Mouse (Mus musculus) mesoderm, embryonic 11.5 days (tissue): ENCODE measurements around the gene Als2cr12.
"Not testable (repeated sequence)": the region's sequence is repeated elsewhere in the genome, so short reads cannot be mapped to it uniquely, and the experiment has no call there.

ENCODE experiments used
- DNase-seq: peaks from one replicate; pipeline ENCODE4 v3.0.0-alpha.2; 2012; ENCODE audit warnings: low read depth, low spot score

Als2cr12 gene

DNA sequence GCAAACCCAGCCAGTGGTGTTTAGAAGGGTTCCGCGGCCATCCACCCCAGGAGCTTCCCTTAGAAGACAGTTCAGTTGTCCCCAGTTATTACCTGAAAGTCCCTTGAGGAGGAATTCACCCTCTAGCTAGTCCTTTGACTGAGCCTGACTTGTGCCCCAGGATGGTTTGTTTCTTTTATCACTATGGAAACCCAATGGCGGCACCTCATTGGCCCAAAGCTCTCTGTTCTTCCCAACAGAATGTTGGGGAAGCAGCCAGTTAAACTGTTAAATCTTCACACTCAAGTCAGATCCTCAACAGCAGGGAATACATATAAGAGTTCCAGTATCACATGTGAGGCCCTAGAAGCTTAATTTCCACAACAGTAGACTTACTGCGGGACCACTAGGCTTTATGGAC lies at the start of gene Als2cr12:
Gene Als2cr12, minus strand, starts transcription at position 180 of the 400 bp plus-strand sequence.
- not testable (repeated sequence) for DNase-seq

DNA sequence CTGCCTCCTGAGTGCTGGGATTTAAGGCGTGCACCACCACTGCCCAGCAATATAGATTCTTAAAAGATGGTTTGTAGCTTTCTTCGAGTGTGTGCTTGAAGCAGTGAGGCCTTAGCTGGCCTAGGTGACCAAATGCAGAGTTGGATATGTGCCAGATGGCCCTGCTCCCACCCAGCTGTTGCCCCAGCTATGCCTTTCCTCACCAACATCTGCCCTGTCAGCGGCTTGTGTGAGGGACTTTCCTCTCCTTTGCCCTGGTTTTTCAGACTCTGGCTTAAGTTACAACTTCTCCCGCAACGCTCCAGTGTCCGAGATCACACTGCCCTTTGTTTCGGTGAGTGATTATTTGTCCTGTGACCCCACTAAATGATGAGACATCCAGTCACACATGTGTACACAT lies 48.9 kb upstream of the Als2cr12 start:
- DNase-seq, result no peak

DNA sequence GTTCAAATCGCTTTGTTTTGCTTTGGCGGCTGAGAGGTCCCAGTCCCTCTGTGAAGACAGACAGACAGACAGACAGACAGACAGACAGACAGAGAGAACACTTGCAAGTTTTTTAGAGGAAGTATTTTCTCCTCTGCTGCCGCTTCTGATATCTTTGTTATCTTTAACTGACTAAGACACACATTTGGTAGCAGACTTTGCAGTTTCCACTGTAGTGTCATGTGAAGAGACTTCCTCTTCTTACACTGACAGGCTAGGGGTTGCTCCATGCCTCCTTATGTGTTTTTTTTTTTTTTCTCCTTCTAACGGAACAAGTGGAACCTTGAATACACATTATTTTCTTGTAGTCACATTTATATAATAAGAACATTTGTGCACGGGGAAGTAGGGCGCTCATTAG lies 47.5 kb upstream of the Als2cr12 start:
- DNase-seq, result no peak

DNA sequence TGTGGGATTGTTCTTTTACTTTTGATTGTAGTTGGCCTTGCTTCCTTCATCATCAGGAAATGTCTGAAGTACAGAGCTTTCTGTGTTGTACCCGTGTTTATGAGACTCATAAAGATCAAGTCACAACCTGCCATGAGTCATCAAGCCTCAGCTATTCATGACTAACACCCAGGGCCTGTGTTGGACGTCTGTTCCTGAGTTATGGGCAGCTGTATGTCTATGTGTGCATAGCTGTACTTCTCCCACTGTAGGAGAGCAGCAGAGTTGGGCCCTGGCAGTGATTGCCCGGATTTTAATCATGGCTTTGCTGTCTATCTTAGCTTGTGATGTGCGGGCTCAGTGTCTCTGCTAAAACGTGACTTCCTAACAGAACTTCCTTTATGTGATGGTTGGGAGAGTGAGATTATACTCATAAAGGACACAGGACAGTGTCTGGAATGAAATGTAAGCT lies 46.8 kb upstream of the Als2cr12 start:
- DNase-seq, result no peak

DNA sequence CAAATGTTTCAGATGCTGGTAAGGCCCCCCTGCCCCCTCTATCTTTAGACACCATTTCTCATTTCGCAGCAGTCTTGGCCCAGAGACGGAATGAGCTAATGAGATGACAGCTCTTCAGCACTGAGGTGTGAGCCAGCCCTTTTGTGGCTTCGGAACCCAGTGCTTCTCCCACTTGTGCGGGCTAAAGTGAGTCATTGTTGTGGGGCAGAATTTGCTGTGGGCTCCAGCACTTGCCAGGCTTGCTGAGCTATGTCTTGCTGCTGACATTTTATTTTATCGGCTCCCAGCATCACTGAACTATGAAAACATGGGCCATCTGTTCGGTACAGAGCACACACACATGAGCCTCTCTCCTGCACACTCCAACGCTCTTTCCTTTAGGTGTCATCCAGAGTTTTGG lies 43.7 kb upstream of the Als2cr12 start:
- no peak for DNase-seq

DNA sequence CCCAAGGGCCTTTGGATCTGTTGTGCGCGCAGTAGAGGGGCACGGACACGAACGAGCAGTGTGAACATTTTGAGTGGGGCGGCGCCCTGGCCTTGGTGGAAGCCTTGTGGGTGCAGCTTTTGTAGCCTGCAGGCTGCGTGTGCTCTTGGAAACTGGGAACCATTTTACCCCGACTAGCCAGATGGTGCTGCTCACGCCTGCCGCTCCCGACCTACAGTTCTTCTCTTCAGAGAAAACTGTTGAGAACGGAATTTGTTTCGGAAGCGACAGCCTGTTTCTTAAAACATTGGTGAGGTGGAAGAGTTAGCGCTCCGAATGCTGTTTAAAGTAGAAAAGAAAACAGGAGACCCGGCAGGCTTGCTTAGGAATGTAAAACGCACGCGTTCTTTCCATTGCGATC lies 41.2 kb upstream of the Als2cr12 start:
- no peak for DNase-seq

DNA sequence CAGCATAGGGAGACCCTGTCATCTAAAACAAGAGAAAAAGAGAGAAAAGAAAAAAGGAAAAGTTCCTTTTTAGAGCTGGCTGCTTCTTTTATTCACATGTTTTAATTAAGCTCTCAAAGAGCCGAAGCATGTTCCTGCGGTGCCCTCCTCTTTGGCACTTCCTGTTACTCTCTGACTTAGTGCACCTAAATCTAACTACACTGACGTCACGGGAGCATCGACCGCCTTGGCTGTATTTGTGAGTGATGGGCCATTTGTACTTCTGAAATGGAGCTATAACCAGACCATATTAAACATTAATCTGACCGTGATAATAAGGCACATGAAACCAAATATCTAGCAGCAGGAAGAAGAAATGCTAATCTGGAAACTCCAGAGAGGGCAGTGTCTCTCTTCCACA lies 40.2 kb upstream of the Als2cr12 start:
- DNase-seq, result no peak

DNA sequence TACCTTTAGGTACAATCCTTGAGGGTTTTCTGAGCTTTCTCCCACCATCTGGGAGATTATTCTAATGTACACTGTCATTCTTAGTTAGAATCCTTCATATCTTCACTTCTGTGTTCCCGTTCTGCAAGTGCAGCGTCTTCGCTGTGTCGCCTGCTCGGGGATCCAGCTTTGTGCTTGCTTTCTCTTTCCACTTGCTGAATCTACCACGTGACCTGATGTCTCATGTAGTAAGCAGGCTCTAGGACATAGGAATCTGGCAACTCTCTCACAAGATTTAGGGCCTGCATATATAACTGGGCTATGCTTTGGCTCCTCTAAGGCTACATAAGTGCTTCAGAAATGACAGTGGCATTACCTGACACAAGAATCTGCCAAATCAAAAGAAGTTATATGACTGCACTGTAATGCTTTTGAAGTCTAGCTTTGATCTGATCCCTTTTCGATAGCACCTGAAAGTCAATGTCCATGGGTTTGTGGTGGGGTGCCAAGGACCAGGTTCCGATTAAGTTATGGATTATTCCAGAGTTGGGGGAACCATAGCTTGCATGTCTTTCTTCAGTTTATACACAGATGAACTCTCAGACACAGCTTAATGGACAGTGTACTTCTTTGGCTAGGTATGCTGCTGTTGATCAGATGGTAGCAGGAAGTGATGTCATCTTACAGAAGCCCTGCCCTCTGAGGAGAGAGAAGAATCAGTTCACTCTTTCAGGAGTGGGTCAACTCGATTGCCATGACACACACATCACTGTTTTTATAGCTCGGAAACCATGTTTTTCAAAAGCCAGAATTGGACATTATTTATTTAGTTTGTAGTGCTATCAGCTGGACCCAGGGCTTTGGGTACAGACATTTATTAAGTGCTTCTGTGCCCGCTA lies 38.5 kb upstream of the Als2cr12 start:
- no peak for DNase-seq

DNA sequence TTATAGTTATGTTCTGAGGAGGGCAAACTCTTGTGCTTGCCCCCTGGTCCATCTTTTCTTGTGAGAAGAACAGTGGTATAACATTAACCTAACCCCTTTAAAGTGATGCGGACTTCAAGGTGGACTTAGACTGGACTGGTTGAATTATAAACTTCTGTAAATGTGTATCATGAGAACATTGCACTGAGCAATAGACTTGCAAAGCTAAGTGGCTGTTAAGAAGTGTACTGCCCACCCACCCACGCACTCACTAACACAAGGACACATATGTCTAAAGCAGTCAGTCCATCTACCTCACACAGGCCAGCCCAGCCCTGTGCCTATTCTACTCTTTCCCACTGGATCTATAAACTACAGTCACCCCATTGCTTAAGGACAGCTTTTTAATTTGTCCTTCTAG lies 37.8 kb upstream of the Als2cr12 start:
- DNase-seq, result no peak

DNA sequence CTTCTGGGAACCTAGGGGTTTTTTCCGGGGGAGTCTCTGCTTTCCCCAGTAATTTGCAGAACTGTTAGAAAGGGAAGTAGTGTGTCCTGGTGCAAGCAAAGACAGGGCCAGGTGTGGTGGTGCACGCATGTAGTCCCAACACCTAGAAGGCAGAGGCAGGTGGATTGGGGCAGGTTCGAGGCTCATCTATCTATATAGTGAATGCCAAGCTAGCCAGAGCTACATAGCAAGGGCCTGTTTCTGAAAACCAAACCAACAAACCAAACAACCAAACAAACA lies 32.7 kb upstream of the Als2cr12 start:
- DNase-seq, result no peak

DNA sequence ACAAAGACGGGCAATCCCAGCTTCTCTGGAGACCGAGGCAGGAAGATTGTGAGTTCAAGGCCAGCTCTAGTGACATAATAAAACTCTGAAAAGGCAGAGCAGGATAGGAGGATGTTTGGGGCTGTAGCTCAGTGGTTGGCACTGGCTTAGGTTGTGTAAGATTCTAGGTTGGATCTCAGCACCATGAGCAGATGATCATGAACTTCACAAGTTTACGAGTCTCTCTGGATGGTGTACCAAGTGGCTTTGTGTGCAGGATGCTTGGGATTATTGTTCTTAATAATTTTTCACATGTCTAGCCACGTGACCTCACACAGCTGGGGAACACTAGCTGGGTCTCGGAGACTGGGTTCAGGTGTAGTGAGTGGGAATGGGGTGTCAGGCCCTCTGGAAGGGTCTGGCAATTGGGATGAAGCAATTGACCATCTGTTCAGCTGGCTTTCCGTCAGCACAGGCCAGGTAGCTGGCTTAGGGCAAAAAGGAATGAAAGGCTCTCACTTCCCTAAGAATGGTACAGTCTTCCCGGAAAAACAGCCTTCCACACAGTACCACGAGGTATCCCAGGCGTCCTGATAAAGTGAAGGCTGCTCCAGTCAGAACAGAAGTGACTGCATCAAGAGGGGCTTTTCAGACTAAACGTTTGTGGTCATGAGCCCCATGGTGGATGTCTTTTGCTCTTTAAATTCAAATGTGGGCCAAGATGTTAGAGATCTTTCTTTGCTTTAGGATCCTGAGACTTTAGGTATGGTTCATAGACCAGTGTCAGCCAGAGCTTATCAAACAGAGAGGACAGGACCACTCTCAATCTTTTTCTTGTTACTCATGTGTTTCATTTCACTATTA lies 32.2 kb upstream of the Als2cr12 start:
- no peak for DNase-seq

DNA sequence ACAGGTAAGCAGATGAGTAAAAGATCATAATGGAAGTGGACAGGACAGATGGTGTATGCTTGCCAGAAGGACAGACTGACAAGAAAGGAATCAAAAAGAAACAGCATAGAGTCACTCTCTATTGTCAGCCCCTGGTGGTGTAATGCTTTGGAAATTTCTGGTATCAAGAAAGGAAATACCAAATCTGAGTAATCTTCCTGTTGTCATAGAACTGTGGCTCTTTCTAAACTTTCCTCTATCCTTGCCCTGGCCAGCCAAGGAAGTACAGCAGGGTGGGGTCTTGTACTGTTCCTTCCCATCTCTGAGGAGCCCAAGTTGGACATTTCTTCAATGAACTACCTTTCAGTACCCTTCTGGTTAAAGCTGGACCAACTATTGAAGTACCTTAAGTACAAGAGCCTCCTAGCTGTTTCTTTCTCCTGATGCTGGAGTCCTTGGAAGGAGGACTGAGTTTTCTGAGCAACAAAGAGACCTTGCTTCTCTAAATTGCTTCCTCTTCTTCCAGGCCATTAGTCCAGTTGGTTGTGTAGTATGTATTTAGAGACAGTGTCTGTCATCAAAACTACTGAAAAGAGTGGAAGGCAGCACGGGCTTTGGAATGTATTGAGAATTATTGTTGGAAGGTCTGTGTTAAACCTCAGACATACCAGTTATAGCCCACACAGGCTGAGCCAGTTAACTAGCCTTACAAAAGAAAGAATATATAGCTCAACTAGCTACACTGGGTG lies 31.4 kb upstream of the Als2cr12 start:
- no peak for DNase-seq

DNA sequence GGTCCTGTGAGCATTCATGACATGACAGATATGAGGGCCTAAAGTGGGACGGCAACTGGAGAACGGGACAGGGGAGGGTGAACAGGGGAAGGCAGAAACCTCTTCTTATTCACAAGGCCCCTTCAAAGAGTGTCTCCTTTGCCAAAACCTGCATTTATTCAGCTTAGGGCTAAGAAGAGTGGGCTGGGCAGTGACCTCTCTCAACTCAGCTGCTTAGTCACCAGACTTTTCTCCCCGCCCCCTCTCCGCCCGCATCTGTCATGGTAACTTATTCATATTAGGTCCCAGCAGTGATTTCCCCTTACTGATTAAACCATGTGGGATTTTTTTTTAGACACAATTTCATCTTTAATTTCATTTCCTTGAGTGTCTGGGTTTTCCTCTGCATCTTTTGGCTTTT lies 30.0 kb upstream of the Als2cr12 start:
- no peak for DNase-seq

DNA sequence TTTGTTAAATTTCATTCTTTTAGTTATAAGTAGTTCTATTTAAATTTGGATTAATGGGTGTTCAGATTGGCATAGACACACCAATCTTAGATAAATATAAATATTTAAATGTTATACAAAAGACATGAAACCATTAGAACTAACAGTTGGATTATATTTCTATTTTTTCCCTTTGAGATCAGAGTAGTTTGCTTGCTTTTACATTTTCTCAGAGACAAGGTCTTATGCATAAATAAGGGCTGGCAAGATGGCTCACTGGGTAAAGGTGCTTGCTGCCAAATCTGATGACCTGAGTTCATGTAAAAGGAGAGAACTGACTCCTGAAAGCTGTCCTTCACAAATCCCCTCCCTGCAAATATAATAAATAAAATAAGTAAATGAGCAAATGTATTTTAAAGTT lies 29.3 kb upstream of the Als2cr12 start:
- DNase-seq, result no peak

DNA sequence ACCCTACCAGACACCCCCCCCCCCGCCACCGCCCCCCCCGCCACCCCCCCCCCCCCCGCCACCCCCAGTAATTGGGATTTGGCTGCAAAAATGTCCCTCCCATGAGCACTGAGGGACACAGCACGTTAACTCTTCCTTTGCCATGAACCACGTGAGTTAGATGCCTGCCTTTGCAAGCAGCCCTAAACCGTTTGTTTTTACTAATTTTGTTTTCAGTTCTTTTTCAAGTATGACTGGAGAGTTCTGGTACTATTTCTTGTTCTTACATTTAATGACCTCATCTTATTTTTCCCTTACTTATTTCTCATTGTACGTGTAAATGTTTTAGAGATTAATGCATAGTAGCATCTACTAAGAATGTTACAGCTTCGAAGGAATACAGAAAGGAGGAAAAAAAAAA lies 28.7 kb upstream of the Als2cr12 start:
- no peak for DNase-seq

DNA sequence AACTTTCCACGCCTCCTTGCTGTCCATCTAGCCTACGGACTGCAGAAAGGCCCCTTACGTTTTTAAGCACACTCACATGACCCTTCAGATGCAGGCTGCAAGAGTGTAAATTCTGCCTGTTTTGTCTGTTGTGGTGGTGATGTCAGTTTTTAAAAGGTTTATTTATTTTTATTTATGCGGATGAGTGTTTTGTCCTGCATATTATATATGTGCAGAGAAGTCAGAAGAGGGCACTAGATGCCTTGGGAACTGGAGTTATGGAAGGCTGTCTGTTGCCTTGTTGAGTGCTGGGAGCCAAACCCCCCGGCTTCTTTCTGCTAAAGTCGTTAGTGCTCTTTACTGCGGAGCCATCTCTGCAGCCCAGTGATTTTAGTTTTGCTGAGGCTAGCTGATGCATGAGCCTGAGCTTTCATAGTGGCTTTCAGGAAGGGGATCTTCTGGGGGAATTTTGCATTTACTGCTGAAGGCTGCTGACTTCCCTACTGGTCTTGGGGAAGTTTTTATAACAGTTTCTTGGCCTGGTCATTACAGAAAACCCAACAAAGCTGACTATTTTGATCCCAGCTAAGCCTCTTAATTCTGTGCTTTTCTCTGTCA lies 28.1 kb upstream of the Als2cr12 start:
- no peak for DNase-seq

DNA sequence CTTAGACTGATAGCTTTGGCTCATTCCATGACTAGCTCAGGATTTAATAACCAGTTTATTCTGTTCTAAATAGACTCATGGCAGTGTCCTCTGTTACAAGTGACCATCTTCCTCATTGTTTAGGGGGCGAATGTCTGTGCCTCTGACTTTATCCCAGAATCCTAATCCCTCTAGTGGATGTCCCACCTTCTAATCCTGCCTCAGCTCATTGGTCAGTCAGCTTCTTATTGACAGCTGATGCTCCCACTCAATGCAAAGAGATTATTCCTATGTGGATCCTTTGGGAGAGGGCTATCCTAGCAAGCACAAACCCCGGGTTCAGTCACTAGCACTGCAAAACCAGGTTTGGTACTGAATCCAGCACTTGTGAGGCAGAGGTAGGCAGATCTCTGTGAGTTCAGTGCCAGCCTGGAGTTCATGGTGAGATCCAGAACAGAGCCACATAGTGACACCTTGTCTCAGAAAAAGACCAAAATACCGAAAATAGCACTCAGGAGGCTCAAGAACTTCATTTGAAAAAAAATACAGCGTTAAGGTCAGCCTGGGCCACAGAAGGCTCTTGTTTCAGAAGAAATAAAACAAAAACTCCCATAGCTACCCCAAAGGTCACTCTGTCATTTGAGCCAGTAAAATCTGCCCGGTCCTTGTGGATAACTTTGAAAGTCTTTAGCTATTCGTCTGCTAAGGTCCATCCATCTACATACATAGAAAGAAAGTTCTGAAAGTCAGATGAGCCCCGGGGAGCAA lies 27.4 kb upstream of the Als2cr12 start:
- DNase-seq, result no peak

DNA sequence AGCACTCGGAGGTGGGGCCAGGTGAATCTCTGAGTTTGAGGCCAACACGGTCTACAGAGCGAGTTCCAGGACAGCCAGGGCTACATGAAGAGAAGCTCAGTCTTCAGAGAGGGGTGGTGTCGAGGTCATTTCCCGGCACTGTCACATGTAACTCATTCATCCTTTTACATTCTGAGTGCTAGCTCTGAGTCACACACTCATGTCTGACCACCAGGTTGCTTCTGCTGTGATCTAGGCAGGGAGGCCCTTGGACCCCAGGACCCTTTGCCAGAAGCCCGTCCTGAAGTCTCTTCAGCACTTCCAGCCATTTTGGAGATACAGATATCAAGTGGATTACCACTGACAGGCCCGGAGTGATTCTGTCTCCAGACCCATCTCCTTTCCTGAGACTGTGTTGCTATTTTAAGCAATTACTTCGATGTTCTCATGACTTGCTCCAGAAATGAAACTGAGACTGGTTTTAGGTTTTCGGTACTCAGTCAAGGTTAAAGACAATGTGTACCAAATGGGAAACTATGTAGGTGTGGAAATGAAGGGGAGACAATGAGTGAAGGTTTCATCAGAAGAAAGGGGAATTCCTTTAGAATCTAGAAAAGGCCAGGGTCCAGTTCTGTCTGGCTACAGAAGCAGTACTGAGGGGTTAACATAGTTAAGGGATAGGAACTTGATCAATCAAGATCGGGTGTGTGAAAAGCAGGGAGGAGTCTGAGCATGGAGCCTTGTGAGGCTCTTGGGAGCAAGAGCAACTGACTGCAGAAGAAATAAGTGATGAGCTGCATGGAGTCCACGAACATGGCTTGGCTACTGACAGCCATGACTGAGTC lies 26.5 kb upstream of the Als2cr12 start:
- no peak for DNase-seq

DNA sequence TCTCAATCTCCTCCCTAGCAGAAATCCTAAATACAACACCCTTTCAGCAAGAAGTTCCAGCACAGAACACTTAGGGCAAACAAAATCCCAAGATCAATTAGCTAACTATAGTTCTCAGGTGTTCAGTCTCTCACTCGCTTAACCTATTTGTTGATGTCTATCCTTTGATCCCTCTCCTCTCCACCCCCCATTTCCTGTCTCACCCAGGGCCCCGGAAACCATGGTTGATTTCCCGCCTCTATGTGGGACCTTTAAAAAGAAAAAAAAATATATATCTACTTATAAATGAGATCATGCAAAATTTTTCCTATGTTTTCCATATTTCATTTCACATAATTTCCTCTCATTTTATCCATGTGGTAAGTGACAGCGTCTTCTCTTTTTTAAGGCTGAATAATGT lies 25.2 kb upstream of the Als2cr12 start:
- no peak for DNase-seq

DNA sequence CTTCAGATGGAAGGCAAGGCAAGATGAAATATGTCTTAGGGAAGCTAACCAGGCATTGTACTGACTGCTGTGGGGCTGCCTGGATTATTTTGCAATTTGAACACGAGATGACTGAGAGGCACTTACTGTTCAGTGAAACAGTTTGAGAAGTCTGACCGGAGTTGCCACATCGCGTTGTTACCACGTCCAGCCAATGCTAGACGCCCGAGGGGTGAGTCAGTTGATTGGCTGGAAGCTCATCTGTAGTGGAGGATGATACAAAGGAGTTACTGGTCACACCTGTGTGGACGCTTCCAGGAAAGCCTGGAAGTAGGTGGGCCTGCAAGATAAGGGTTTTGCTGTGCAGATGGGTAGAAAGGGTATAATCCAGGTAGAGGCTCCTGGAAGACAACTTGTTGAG lies 24.3 kb upstream of the Als2cr12 start:
- DNase-seq, result no peak
